Mouse (Mus musculus) adrenal gland, adult 18-20 months (tissue): ENCODE data around the gene Pdgfb. TPM values are rescaled to one million over a fixed set of nuclear protein-coding genes. Genes with fewer than 3 reads are reported as not detected.
A peak's percentile ranks its signal among the peaks of the same experiment; 100 is the strongest.

Source experiments
- DNase-seq, 2 experiments: peaks; one replicate each; pipeline ENCODE4 v3.0.0; 2021 to 2022; ENCODE audit warnings: low spot score in 2 of 2
- microRNA-seq, 2 experiments: library from miRNA; unstranded; fragments of <30 nt; microRNA quantifications; one replicate each; pipeline ENCODE4 v1.2.0; 2021; ENCODE audit warnings: borderline number of aligned reads in 2 of 2
- total RNA-seq, 2 experiments: library from RNA; stranded (reverse); gene quantifications; 1 replicate in 1 of 2; 2 replicates in 1 of 2; pipeline ENCODE4 v1.2.3; 2021

The Pdgfb gene
- total RNA-seq, 2 experiments from 2014 or later, result 46.1 to 47.6 TPM

GRCm38 (mm10) chr15:79967346-79967745, 47.4 kb downstream of the Pdgfb start:
- no peak for DNase-seq

DNA sequence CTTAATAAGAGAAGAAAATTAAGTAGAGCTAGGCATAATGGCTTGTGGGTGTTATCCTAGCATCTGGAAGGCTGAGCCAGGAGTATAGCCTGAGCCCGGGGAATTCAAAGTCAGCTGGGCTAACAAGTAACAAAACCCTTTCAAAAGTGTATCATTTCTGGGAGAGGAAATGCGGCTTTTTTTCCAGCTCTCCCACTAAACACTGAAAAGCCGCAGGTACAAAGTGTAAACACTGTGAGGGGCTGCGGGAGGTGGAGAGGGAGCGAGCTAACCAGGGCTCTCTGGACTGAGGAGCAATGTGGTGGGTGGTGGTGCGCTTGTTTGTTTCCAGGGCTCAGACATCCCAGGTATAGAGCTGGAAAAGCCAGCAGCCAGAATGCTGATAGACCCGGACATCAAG, 50.4 kb downstream of the Pdgfb start:
- DNase-seq, result no peak

DNA sequence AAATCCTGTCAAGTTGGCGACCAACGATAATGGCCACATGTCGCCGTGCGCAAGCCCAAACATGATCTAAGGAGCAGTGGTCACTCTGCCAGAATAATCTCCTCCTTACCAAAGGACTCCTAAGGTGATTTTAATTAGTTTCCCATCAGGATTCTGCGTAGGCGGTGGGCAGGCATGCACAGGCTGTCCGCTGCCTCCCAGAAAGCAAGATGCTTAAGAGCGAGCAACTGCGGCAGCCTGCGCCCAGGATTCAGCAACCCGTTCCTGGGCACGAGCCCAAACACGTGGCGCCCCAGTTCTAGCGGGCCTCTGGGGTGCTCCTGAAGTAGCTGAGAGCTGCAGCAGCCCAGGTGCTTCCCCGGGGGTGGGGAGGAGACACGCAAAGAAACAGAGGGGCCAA, 52.1 kb downstream of the Pdgfb start:
- no peak for DNase-seq

DNA sequence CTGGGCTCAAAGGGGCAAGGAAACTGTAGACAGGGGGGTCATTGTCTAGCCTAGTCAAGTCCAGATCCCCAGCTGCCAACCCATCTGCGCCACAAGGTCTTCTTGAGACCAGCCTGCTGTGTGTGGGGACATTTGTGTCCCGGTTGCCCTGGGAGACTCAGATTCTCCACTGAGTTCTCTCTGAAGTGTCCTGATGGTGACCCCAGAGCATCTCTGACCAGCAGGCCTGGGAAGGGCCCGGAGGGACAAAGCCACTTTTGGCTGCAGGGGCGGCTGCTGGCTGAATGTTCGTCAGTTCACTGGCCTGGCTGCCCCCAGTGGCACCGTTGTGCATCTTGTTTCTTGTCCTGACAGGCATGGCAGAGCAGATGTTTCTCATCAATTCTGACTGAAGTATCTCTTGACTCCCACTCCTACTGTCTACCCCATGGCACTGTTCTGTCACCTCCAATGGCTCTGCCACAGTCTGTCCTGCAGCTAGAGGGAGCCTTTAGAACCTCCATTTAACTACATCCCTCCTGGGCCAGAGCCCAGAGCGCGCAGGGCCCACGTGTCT, 53.3 kb downstream of the Pdgfb start:
- DNase-seq, result no peak

DNA sequence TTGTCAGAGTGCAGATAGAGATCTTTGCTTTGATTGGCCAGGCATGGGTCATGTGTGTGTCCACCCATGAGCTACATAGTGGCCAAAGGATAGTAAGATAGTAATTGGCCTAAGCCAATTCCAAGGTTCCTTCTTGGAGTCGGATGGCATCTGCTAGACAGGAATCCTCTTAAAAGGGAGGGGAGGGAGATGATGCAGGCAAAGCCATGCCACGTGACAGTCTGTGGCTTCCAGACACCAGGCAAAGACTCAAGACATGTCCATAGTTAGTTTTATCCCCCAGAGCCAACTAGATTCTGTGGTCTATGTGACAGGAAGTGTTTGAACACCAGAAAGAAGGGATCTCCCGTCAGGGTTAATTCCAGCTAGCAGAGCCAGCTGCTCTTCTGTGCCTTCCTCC, 56.4 kb downstream of the Pdgfb start:
- DNase-seq, result no peak

- no peak for DNase-seq
Measured at GRCm38 (mm10) chr15:79956559-79956958, 58.2 kb downstream of the Pdgfb start.

DNA sequence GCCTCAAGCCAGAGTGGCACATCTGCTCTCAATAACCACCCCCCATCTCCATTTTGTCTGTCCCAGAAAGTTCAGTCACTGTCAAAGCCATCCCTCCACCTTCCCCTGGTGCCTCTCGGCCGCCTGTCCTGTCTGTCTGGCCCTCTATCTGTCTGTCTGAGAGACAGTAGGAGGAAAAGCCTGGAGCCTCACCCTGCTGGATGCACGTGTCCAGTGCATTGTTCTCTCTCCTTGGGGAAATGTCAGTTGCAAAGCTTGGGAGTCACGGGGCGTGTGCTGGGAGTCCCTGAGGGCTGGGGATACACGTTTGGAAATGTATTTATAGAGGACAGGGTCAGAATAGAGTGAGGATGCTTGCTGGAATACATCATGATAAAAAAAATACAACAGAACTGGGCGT, 61.3 kb downstream of the Pdgfb start:
- no peak for DNase-seq

- DNase-seq, result peak; percentile 71 to 74
Measured at GRCm38 (mm10) chr15:79952504-79953231, 62.1 kb downstream of the Pdgfb start.

DNA sequence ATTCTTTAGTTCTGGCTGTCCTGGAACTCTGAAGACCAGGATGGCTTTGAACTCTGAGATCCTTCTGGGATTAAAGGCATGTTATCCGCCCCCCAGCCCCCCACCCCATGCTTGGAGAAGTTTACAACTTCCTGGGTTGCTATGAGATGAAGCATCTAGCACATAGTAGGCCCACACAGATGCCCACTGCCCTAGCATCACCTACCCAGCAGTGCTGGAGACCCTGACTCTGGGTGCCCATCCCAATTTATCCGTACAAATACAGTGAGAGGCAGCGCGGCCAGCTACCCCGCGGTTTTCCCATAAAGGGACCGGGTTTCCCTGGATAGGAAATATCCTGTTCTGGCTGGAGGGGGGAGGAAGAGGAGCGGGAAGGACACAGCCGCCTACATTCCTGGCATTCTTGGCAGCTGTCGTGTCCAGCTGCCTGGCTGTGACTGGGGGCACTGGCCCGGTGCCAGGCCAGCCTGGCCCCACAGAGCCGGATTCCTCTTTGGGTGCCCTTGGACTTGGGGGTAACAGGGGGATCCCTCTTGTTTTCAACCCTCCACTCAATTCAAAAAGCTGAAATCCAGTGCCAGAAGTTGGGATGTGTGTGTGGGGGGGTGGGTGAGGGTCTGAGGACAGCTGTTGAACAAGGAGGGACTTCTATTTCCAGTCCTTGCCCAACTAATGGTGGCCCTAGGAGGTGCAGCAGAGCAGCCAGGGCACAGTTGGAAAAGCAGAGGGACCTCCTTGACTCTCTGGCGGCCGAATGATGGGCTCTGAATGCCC, 62.9 kb downstream of the Pdgfb start:
- DNase-seq, result peak; percentile 56 to 61

DNA sequence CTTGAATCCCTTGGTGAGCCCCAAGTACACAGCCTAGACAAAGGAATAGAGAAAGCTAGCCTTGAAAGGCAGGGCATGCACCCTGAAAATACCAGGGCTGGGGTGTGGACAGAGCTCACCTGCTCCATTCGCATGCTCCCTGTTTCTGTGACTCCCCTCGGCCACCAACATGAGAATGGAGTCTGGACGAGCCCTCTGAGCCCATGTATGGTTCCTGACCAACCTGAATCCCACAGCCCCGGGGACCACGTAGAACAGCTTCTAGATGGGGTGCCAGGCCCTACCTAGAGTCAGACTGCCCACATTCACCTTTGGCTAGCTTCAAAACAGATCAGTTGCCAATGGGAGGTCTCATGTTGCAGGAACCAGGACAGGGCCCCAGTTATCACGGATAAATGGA, 63.6 kb downstream of the Pdgfb start:
- no peak for DNase-seq

DNA sequence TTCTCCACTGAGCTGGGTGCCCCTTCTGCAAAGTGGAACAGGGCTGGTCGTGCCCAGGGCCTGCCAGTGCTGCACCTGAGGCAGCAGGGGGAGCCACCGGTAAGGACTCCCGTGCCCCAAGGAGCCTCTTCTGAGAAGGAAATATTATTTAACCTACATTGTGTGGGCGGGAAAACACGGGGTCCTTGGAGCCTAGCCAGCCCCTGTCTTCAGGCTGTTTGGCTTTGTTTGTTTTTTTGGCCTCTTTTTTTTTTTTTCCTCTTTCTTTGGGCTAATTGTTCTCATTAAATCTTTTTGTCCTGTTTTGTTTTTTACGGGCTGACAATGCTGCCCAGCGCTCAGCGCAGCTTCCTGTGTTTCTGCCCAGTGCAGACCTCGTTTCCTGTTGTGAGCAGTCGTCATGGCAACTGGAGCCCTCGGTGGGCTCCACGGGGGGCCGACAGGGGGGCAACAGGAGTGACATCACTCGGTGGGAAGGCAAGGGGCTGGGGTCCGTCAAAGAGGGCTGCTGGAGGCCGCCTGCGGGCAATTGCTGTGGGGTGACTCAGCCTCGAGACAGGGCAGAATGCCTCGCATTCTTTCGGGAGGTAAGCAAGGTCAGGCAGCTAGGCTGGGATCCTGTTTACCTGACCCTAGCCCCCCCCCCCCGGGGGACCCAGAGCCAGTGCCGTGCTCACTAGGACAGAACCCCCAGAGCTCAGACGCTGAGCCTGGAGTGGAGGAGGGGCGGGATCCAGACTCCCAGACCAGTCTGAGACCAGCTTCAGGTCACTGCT, 64.3 kb downstream of the Pdgfb start:
- peak; percentile 44 to 62 for DNase-seq

- no peak for DNase-seq
Measured at GRCm38 (mm10) chr15:79947681-79948080, 67.1 kb downstream of the Pdgfb start.

GRCm38 (mm10) chr15:79946790-79947189, 68.0 kb downstream of the Pdgfb start:
- peak in 1 of 2 experiments; percentile 22 for DNase-seq

- peak; percentile 94 to 96 for DNase-seq
Measured at GRCm38 (mm10) chr15:79946022-79946421, 68.8 kb downstream of the Pdgfb start.

Small RNA genes within 50 kb of the gene (microRNA-seq; reads per million reads assigned to microRNA genes)
- 1.9 to 3.1 reads per million in 2 experiments for gene Mir7213

Other genes with a start within 250 kb of the Pdgfb start
- gene Dnal4, start 237.1 kb downstream of the Pdgfb start, total RNA-seq, result 10 to 100 TPM; 15.0 to 16.6 TPM
- gene Nptxr, start 210.2 kb downstream of the Pdgfb start, total RNA-seq, result 1 to 10 TPM; 5.1 to 5.5 TPM
- under 1 TPM; 0.32 to 0.89 TPM for gene Npcd, start 180.7 kb downstream of the Pdgfb start, total RNA-seq
- 10 to 100 TPM; 41.0 to 43.1 TPM for gene Cbx6, start 180.3 kb downstream of the Pdgfb start, total RNA-seq
- 10 to 100 TPM; 12.8 to 13.0 TPM for gene Apobec3, start 123.3 kb downstream of the Pdgfb start, total RNA-seq
- 10 to 100 TPM; 20.8 to 24.7 TPM for gene Cbx7, start 43.9 kb downstream of the Pdgfb start, total RNA-seq
- 10 to 100 TPM; 25.7 to 59.9 TPM for gene Syngr1, start 76.4 kb upstream of the Pdgfb start, total RNA-seq
- 100 to 1,000 TPM; 584 to 618 TPM for gene Rpl3, start 76.9 kb upstream of the Pdgfb start, total RNA-seq
- gene Tab1, start 118.2 kb upstream of the Pdgfb start, total RNA-seq, result 1 to 10 TPM; 9.3 to 9.4 TPM
- gene Mgat3, start 158.7 kb upstream of the Pdgfb start, total RNA-seq, result 1 to 10 TPM; 8.2 to 8.7 TPM
- gene Mief1, start 219.0 kb upstream of the Pdgfb start, total RNA-seq, result 10 to 100 TPM; 45.3 to 52.3 TPM
- 10 to 100 TPM in 1 of 2 experiments, not detected in 1; 11.6 TPM for gene AC140267.1, start 220.9 kb upstream of the Pdgfb start, total RNA-seq
- gene Atf4, start 240.2 kb upstream of the Pdgfb start, total RNA-seq, result 100 to 1,000 TPM; 237 to 275 TPM
- gene Rps19bp1, start 249.3 kb upstream of the Pdgfb start, total RNA-seq, result 10 to 100 TPM; 42.6 to 48.1 TPM